Mouse (Mus musculus) limb, embryonic 13.5 days (tissue): Measurements from ENCODE around the gene Catip. TPM values are rescaled to one million over a fixed set of nuclear protein-coding genes. Genes with fewer than 3 reads are reported as not detected.
"Not testable (repeated sequence)": the region's sequence is repeated elsewhere in the genome, so short reads cannot be mapped to it uniquely, and the experiment has no call there.

Experiments used
- ATAC-seq: fragments of 200-750 bp; cut with Nextera tagmentation; 2 replicates; pipeline ENCODE4 v1.8.0; 2017; ENCODE audit warnings: low read depth, moderate number of reproducible peaks, moderate TSS enrichment; ENCODE audit not compliant: low FRiP score
- H3K27ac ChIP-seq: fragments of 300-500 bp; sonication (generic); 2 replicates; pipeline ENCODE4 v1.5.1; 2015; ENCODE audit warnings: inconsistent platforms, mild to moderate bottlenecking, moderate library complexity
- H3K27me3 ChIP-seq: fragments of 300-500 bp; sonication (generic); 2 replicates; pipeline ENCODE4 v1.6.1; 2015; ENCODE audit warnings: mild to moderate bottlenecking, inconsistent platforms
- H3K36me3 ChIP-seq: fragments of 300-500 bp; sonication (generic); 2 replicates; pipeline ENCODE4 v1.6.1; 2015; ENCODE audit warnings: inconsistent platforms, mild to moderate bottlenecking, moderate library complexity
- H3K4me1 ChIP-seq: fragments of 300-500 bp; sonication (generic); 2 replicates; pipeline ENCODE4 v1.6.1; 2015; ENCODE audit warnings: inconsistent platforms
- H3K4me2 ChIP-seq: fragments of 300-500 bp; sonication (generic); replicated peaks from 2 replicates; pipeline ENCODE4 v1.6.1; 2015; ENCODE audit warnings: inconsistent platforms, mild to moderate bottlenecking, moderate library complexity
- H3K4me3 ChIP-seq: fragments of 300-500 bp; sonication (generic); 2 replicates; pipeline ENCODE4 v1.5.1; 2015; ENCODE audit warnings: moderate library complexity, mild to moderate bottlenecking, inconsistent platforms
- H3K9ac ChIP-seq: fragments of 300-500 bp; sonication (generic); 2 replicates; pipeline ENCODE4 v1.6.1; 2015; ENCODE audit warnings: mild to moderate bottlenecking, inconsistent platforms
- H3K9me3 ChIP-seq: fragments of 300-500 bp; sonication (generic); 2 replicates; pipeline ENCODE4 v1.6.1; 2016; ENCODE audit warnings: inconsistent platforms
- WGBS: fragments of 180-500 bp; shearing (Covaris S2); methylation state at CpG from one replicate; pipeline ENCODE4 v1.1.7; 2015; 5-methylcytosine and 5-hydroxymethylcytosine counted together
- polyA plus RNA-seq: library from polyadenylated mRNA; unstranded; fragments of >200 nt; fragmentation: Nextera tagmentation; extraction: Ambion mirVana; gene quantifications from 2 replicates; pipeline ENCODE4 v1.2.1, GENCODE M21; 2015

Catip gene
- polyA plus RNA-seq, 1 experiment from 2014 or later: 1.5 TPM

DNA sequence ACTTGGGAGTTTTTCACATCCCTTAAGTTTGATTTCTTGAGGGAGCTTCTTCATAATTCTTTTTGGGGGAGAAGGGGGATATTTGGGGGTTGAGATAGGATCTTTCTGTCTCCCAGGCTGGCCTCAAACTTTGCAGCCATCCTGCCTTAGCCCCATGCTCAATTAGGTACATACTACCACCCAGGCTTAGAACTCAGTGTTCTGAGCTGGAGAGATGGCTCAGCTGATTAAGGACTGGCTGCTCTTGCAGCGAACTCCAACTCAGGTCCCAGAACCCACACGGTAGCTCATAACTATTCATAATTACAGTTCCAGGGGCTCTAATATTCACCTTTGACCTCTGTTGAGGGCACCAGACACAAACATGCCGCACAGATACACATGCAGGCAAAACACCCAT lies 27.3 kb upstream of the Catip start:
- Histone ChIP-seq H3K4me1 (peaks cover 37% of the 10 kb centered on the region), H3K9ac (no peak overlapping the region; the same call in 1 of the 2 replicates)
- 71% methylated on average over 3 of the region's 3 CpGs for WGBS

GRCm38 (mm10) chr1:74335033-74335432 lies 26.9 kb upstream of the Catip start:
- no peaks in the 10 kb centered on the region for H3K9me3 ChIP-seq
- H3K36me3 ChIP-seq: peaks cover 7% of the 10 kb centered on the region; the same call in 1 of the 2 replicates
- H3K4me1 ChIP-seq: peaks cover 37% of the 10 kb centered on the region
- no peak overlapping the region for H3K4me2 ChIP-seq
- no peak overlapping the region; the same call in 1 of the 2 replicates for H3K9ac ChIP-seq
- no peaks in the 10 kb centered on the region for H3K27me3 ChIP-seq
- ATAC-seq: no peak
- H3K27ac ChIP-seq: no peak overlapping the region
- 38% methylated on average over 4 of the region's 4 CpGs for WGBS
- no peak overlapping the region for H3K4me3 ChIP-seq

More for the DNA sequence above, 27.3 kb upstream of the Catip start:
- H3K36me3 ChIP-seq: 0 out of 2 replicates have a peak, but pooled peaks cover 4% of the 10 kb centered on the region
- no peaks in the 10 kb centered on the region for H3K9me3 ChIP-seq
- H3K4me3 ChIP-seq: no peak overlapping the region
- ATAC-seq: no peak
- H3K27me3 ChIP-seq: no peaks in the 10 kb centered on the region
- 0 out of 2 replicates have a peak overlapping the region, but pooled peaks have one; percentile 29 for H3K27ac ChIP-seq
- H3K4me2 ChIP-seq: no peak overlapping the region

DNA sequence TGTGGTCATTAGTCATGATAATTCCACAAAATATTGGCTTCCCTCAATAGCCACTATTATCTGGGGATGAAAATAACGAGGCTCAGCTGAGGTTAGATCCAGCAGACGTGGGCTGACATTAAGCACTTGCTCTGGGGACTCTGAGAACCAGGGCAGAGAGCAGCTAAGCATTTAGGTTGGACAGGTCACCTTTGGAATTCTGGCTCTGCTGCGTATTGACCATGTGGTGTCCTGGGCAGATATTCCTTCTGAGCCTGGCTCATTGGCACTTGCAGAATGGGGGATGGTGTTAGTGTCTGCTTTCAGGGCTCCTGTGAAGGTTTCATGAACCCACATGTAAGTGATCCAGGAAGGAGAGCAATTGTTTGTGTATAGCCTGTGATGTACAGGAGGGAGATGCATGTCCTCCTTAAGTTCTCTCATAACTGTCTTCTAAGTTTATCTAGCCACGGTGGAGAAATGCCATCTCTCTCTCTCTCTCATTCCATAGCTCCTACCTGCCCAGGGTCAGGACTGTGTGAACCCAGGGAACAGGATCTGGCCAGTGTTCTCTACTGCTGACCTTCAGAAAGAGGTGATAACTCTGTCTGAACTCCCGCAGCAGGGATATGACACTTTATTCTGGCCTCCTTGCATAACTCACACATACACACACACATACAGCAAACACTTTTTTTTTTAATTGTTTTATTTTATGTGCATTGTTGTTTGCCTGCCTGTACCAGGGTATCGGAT lies 26.3 kb upstream of the Catip start:
- 0 out of 2 replicates have a peak, but pooled peaks cover 3% of the 10 kb centered on the region for H3K9me3 ChIP-seq
- H3K27ac ChIP-seq: no peak overlapping the region
- no peak for ATAC-seq
- H3K36me3 ChIP-seq: peaks cover 12% of the 10 kb centered on the region; the same call in 1 of the 2 replicates
- no peak overlapping the region for H3K4me3 ChIP-seq
- 72% methylated on average over 6 of the region's 6 CpGs for WGBS
- no peaks in the 10 kb centered on the region for H3K27me3 ChIP-seq
- peaks cover 37% of the 10 kb centered on the region for H3K4me1 ChIP-seq
- H3K9ac ChIP-seq: no peak overlapping the region
- H3K4me2 ChIP-seq: no peak overlapping the region

DNA sequence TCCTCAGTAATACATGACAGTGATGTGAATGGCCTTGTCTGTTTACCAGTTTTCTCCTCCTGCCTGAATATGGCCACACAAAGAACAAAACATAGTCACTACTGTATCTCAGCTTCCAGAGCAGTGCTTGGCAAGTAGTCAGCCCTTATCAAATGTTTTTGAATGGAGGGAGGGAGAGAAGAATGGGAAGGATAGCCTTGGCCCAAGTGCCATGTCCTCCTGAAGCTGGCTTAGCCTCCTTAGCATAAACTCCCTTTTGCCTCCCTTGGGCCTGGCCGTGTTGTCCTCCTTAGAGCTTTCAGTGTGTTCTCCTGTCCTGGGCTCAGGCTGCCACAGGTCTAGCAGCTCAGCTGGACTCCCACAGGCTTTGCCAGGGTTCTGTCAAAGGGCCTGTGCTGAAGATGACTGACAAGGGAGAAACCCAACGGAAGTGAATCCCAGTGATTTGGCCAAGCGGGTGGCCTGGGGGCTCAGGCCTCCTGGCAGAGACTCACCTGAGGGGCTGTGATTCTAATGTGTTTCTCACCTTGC lies 24.6 kb upstream of the Catip start:
- Histone ChIP-seq H3K4me2 (no peak overlapping the region), H3K9me3 (peaks cover 3% of the 10 kb centered on the region; the same call in 1 of the 2 replicates), H3K36me3 (peaks cover 13% of the 10 kb centered on the region; the same call in 1 of the 2 replicates), H3K9ac (no peak overlapping the region), H3K4me1 (peaks cover 21% of the 10 kb centered on the region), H3K27me3 (no peaks in the 10 kb centered on the region), H3K27ac (no peak overlapping the region), H3K4me3 (no peak overlapping the region)
- no peak for ATAC-seq
- WGBS: 86% methylated on average over 3 of the region's 3 CpGs

GRCm38 (mm10) chr1:74338013-74338412 lies 23.9 kb upstream of the Catip start:
- no peak overlapping the region for H3K4me2 ChIP-seq
- H3K27ac ChIP-seq: no peak overlapping the region
- H3K4me1 ChIP-seq: peaks cover 20% of the 10 kb centered on the region
- peaks cover 13% of the 10 kb centered on the region; the same call in 1 of the 2 replicates for H3K36me3 ChIP-seq
- peaks cover 3% of the 10 kb centered on the region; the same call in 1 of the 2 replicates for H3K9me3 ChIP-seq
- no peak overlapping the region for H3K4me3 ChIP-seq
- no peaks in the 10 kb centered on the region for H3K27me3 ChIP-seq
- WGBS: 78% methylated on average over 5 of the region's 5 CpGs
- ATAC-seq: no peak
- H3K9ac ChIP-seq: no peak overlapping the region

- 63% methylated on average over 3 of the region's 4 CpGs for WGBS
- H3K9me3 ChIP-seq: peaks cover 3% of the 10 kb centered on the region; the same call in 1 of the 2 replicates
- peaks cover 20% of the 10 kb centered on the region for H3K4me1 ChIP-seq
- no peak overlapping the region for H3K4me3 ChIP-seq
- H3K4me2 ChIP-seq: no peak overlapping the region
- no peak for ATAC-seq
- peaks cover 13% of the 10 kb centered on the region; the same call in 1 of the 2 replicates for H3K36me3 ChIP-seq
- no peaks in the 10 kb centered on the region for H3K27me3 ChIP-seq
- H3K9ac ChIP-seq: no peak overlapping the region
- no peak overlapping the region for H3K27ac ChIP-seq
These were observed 23.3 kb upstream of the Catip start for GRCm38 (mm10) chr1:74338626-74339025.

DNA sequence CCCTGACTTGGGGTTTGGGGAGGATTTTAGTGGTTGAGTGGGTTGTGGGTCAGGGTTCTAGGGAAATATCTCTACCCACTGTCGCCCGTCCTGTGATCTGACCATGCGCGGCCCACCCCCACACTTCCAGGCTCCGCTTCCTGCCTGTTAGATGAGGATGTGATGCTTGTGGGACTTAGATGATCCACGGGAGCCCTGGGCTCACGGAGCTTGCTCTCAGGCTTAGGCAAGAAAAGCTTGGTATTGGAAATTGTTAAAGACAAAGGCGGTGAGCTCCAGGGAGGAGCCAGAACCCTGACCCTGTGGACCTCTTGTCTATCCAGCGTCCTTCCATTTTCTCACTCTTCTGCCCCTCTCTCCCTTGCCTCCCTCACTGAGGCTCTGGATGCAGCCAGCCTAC lies 22.0 kb upstream of the Catip start:
- ATAC-seq: no peak
- Histone ChIP-seq H3K9me3 (peaks cover 3% of the 10 kb centered on the region; the same call in 1 of the 2 replicates), H3K27me3 (no peaks in the 10 kb centered on the region), H3K4me3 (no peak overlapping the region), H3K27ac (no peak overlapping the region), H3K4me2 (no peak overlapping the region), H3K9ac (no peak overlapping the region), H3K36me3 (peaks cover 13% of the 10 kb centered on the region; the same call in 1 of the 2 replicates), H3K4me1 (peaks cover 21% of the 10 kb centered on the region)
- 94% methylated on average over 9 of the region's 9 CpGs for WGBS

- Histone ChIP-seq H3K9ac (no peak overlapping the region), H3K4me1 (peaks cover 18% of the 10 kb centered on the region), H3K27me3 (no peaks in the 10 kb centered on the region), H3K4me2 (no peak overlapping the region), H3K4me3 (no peak overlapping the region), H3K27ac (no peak overlapping the region), H3K9me3 (peaks cover 3% of the 10 kb centered on the region; the same call in 1 of the 2 replicates), H3K36me3 (peaks cover 13% of the 10 kb centered on the region; the same call in 1 of the 2 replicates)
- WGBS: 91% methylated on average over 6 of the region's 6 CpGs
- no peak for ATAC-seq
These were observed 21.5 kb upstream of the Catip start for GRCm38 (mm10) chr1:74340361-74340764.

DNA sequence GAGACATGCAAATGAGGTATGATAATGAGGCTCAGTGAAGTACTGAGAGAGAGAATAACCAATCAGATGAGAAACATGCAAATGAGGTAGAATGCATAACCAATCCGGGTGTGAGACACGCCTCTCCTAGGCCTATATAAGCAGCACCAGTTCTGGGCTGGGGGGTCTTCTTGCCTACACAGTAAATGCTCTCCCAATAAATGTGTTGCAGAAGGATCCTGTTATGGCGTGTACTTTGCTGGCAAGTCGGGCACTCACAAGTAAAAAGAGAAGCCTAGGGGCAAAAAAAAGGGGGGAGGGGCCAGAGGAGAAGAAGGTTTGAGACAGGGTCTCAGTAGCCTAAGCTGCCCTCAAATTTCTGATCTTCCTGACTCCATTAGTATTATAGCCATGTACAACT lies 20.9 kb upstream of the Catip start:
- H3K27me3 ChIP-seq, H3K9ac ChIP-seq: not testable (repeated sequence)
- 79% methylated on average over 4 of the region's 4 CpGs for WGBS

GRCm38 (mm10) chr1:74341898-74342297 lies 20.0 kb upstream of the Catip start:
- Histone ChIP-seq H3K4me2 (no peak overlapping the region), H3K36me3 (peaks cover 13% of the 10 kb centered on the region; the same call in 1 of the 2 replicates), H3K27ac (no peak overlapping the region), H3K4me3 (no peak overlapping the region), H3K9me3 (peaks cover 3% of the 10 kb centered on the region; the same call in 1 of the 2 replicates), H3K4me1 (peaks cover 20% of the 10 kb centered on the region), H3K27me3 (no peaks in the 10 kb centered on the region), H3K9ac (no peak overlapping the region)
- WGBS: 89% methylated on average over 7 of the region's 7 CpGs
- ATAC-seq: no peak

More for the DNA sequence above, 20.9 kb upstream of the Catip start:
- H3K27ac ChIP-seq, H3K4me3 ChIP-seq, H3K9me3 ChIP-seq, ATAC-seq, H3K4me2 ChIP-seq: not testable (repeated sequence)
- peaks cover 13% of the 10 kb centered on the region; the same call in 1 of the 2 replicates for H3K36me3 ChIP-seq
- H3K4me1 ChIP-seq: peaks cover 20% of the 10 kb centered on the region

DNA sequence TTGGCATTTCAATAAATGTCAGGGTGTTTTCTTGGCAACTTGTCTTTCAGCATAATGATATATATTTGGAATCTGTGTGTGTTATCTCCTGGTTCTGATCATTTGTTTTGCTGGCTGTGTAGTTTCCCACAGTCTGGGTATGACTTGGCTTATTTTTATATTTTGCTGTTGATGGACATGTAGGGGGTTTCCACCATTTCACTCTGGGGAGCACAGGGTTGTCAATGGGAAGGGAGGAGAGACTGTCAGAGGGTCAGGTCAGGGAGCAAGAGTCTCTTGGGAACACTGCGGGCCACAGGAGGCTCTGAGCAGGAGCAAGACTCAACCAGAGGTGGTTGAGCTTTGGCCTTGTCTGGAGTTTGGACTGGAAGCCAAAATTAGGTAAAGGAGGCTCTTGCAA lies 19.6 kb upstream of the Catip start:
- H3K27ac ChIP-seq: no peak overlapping the region
- peaks cover 13% of the 10 kb centered on the region; the same call in 1 of the 2 replicates for H3K36me3 ChIP-seq
- H3K4me1 ChIP-seq: peaks cover 20% of the 10 kb centered on the region
- H3K9ac ChIP-seq: no peak overlapping the region
- H3K4me3 ChIP-seq: no peak overlapping the region
- H3K4me2 ChIP-seq: no peak overlapping the region
- H3K9me3 ChIP-seq: peaks cover 3% of the 10 kb centered on the region; the same call in 1 of the 2 replicates
- no peak for ATAC-seq
- WGBS: 96% methylated on average over 1 of the region's 1 CpGs
- no peaks in the 10 kb centered on the region for H3K27me3 ChIP-seq

DNA sequence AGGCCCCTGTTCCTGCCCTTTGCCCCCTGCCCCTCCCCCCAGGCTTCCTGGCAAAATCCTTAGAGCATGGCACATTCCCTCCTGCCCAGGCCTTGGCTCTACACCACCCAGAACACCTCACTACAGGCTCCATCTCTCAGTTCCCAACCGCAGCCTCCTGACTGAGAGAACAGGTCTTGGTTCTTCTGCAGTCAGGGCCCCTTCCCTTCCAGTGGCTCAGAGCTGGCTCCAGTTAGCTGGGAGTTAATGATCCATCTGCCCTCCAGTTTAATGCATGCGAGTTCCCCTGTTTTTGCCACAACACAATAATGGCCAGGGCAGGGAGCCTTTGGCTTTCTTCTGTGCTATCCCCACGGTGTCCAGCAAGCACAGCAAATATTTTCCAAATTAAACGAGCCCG lies 18.7 kb upstream of the Catip start:
- no peak overlapping the region; the same call in 1 of the 2 replicates for H3K9ac ChIP-seq
- H3K4me1 ChIP-seq: peaks cover 20% of the 10 kb centered on the region
- 62% methylated on average over 5 of the region's 5 CpGs for WGBS
- H3K4me3 ChIP-seq: no peak overlapping the region
- H3K27ac ChIP-seq: 0 out of 2 replicates have a peak overlapping the region, but pooled peaks have one; percentile 11
- peaks cover 17% of the 10 kb centered on the region; the same call in 1 of the 2 replicates for H3K36me3 ChIP-seq
- H3K9me3 ChIP-seq: peaks cover 3% of the 10 kb centered on the region; the same call in 1 of the 2 replicates
- H3K4me2 ChIP-seq: no peak overlapping the region
- no peaks in the 10 kb centered on the region for H3K27me3 ChIP-seq
- ATAC-seq: no peak
